Mouse (Mus musculus): ENCODE measurements around the gene Zcchc4. TPM values are rescaled to one million over a fixed set of nuclear protein-coding genes. Genes with fewer than 3 reads are reported as not detected.
"Not testable (repeated sequence)": the region's sequence is repeated elsewhere in the genome, so short reads cannot be mapped to it uniquely, and the experiment has no call there.

Gene Zcchc4
- total RNA-seq (2021), result 1 to 10 TPM; 4.2 to 4.4 TPM
- long read RNA-seq, experiment 1, partial matches to known transcripts, result 0 of 1 reads
- long read RNA-seq, experiment 1, other reads (novel, unspliced or antisense), result 1 of 1 reads
- long read RNA-seq, experiment 2, partial matches to known transcripts, result 0 of 4 reads
- long read RNA-seq, experiment 2, other reads (novel, unspliced or antisense), result 1 of 4 reads

GRCm38 (mm10) chr5:52775237-52775636 is at the start of gene Zcchc4:
TSS of gene Zcchc4 (plus strand) at chr5:52775409.
- DNase-seq (ENCODE audit: low spot score), result no peak

GRCm38 (mm10) chr5:52727747-52728146 is 47.5 kb upstream of the Zcchc4 start:
- no peak for DNase-seq (ENCODE audit: low spot score)

- no peak for DNase-seq (ENCODE audit: low spot score)
Observed at GRCm38 (mm10) chr5:52732811-52733210, 42.4 kb upstream of the Zcchc4 start.

- no peak for DNase-seq (ENCODE audit: low spot score)
Observed at GRCm38 (mm10) chr5:52736046-52736445, 39.2 kb upstream of the Zcchc4 start.

GRCm38 (mm10) chr5:52741391-52742111 is 33.7 kb upstream of the Zcchc4 start, which contains the start of gene Pi4k2b:
TSS of gene Pi4k2b (plus strand) at chr5:52741574.
- DNase-seq (ENCODE audit: low spot score), result peak; percentile 74

GRCm38 (mm10) chr5:52742112-52742813 is 32.9 kb upstream of the Zcchc4 start:
- peak; percentile 17 for DNase-seq (ENCODE audit: low spot score)

- DNase-seq (ENCODE audit: low spot score), result no peak
Observed at GRCm38 (mm10) chr5:52743231-52743630, 32.0 kb upstream of the Zcchc4 start.

GRCm38 (mm10) chr5:52746920-52747319 is 28.3 kb upstream of the Zcchc4 start:
- no peak for DNase-seq (ENCODE audit: low spot score)

- no peak for DNase-seq (ENCODE audit: low spot score)
Observed at GRCm38 (mm10) chr5:52748732-52749131, 26.5 kb upstream of the Zcchc4 start.

GRCm38 (mm10) chr5:52753146-52753545 is 22.1 kb upstream of the Zcchc4 start:
- no peak for DNase-seq (ENCODE audit: low spot score)

- no peak for DNase-seq (ENCODE audit: low spot score)
Observed at GRCm38 (mm10) chr5:52754196-52754595, 21.0 kb upstream of the Zcchc4 start.

- no peak for DNase-seq (ENCODE audit: low spot score)
Observed at GRCm38 (mm10) chr5:52755337-52755736, 19.9 kb upstream of the Zcchc4 start.

GRCm38 (mm10) chr5:52755989-52756388 is 19.2 kb upstream of the Zcchc4 start:
- no peak for DNase-seq (ENCODE audit: low spot score)

- no peak for DNase-seq (ENCODE audit: low spot score)
Observed at GRCm38 (mm10) chr5:52762586-52762985, 12.6 kb upstream of the Zcchc4 start.

- no peak for DNase-seq (ENCODE audit: low spot score)
Observed at GRCm38 (mm10) chr5:52774267-52774666, 942 bp upstream of the Zcchc4 start.

GRCm38 (mm10) chr5:52776466-52777354 is 1.5 kb downstream of the Zcchc4 start:
- DNase-seq (ENCODE audit: low spot score), result not testable (repeated sequence)

GRCm38 (mm10) chr5:52782523-52783250 is 7.5 kb downstream of the Zcchc4 start:
- DNase-seq (ENCODE audit: low spot score), result peak; percentile 81

- no peak for DNase-seq (ENCODE audit: low spot score)
Observed at GRCm38 (mm10) chr5:52783251-52783620, 8.0 kb downstream of the Zcchc4 start.

GRCm38 (mm10) chr5:52783957-52784356 is 8.7 kb downstream of the Zcchc4 start:
- DNase-seq (ENCODE audit: low spot score), result no peak

GRCm38 (mm10) chr5:52786556-52787322 is 11.5 kb downstream of the Zcchc4 start:
- DNase-seq (ENCODE audit: low spot score), result no peak
